21 mouse cellular contexts compared by ENCODE assay signal in genomic region chr10:8872788-8873187, GRCm38 (mm10). TPM values are rescaled to one million over a fixed set of nuclear protein-coding genes. Genes with fewer than 3 reads are reported as not detected.
DNase-seq lines count a peak whose midpoint lies in the region; ATAC-seq and TF ChIP-seq lines count a peak whose summit lies in the region.
"Had no signal": no experiment of that assay in that cellular context is flagged by ENCODE, and none has a peak within 500 bp of the region (broad histone marks: within the 10 kb centered on the region; RNA-seq: fewer than 3 reads in every experiment).

No protein-coding gene starts in this region.

- no peak overlapping the region for H3K4me2 ChIP-seq in liver, postnatal 0 days (ENCODE audit: low read depth, low read length)
- H3K4me2 ChIP-seq: embryonic facial prominence, embryonic 12.5 days; forebrain, embryonic 13.5 days; forebrain, embryonic 15.5 days had no signal

- H3K27ac ChIP-seq in liver, adult 2 months (replicated peaks; ENCODE audit: insufficient read depth, low read depth, low read length): peak overlapping the region; percentile 27; the same call in 1 of the 2 replicates
- no peak overlapping the region for H3K27ac ChIP-seq in liver, postnatal 0 days (ENCODE audit: low read depth)
- peak overlapping the region; percentile 64 for H3K27ac ChIP-seq in bone marrow macrophage, adult 2 months (ENCODE audit: insufficient read depth, low read depth, low read length)
- H3K27ac ChIP-seq: embryonic facial prominence, embryonic 10.5 days; embryonic facial prominence, embryonic 12.5 days; forebrain, embryonic 13.5 days; forebrain, embryonic 15.5 days had no signal

- H3K4me3 ChIP-seq in liver, adult 2 months (ENCODE audit: insufficient read depth, low read depth, low read length): no peak overlapping the region
- H3K4me3 ChIP-seq in liver, postnatal 0 days (ENCODE audit: low read depth, low read length): no peak overlapping the region
- no peak overlapping the region for H3K4me3 ChIP-seq in bone marrow macrophage, adult 2 months (ENCODE audit: insufficient read depth, low read length)
- H3K4me3 ChIP-seq: embryonic facial prominence, embryonic 10.5 days; embryonic facial prominence, embryonic 12.5 days; forebrain, embryonic 13.5 days; forebrain, embryonic 15.5 days had no signal

- peaks cover 26% of the 10 kb centered on the region for H3K4me1 ChIP-seq in liver, adult 2 months (ENCODE audit: control insufficient read depth, insufficient read depth, low read length)
- peaks cover 12% of the 10 kb centered on the region for H3K4me1 ChIP-seq in liver, postnatal 0 days (ENCODE audit: insufficient read depth)
- H3K4me1 ChIP-seq in bone marrow macrophage, adult 2 months (ENCODE audit: control insufficient read depth, insufficient read depth, low read length): peaks cover 75% of the 10 kb centered on the region
- H3K4me1 ChIP-seq: embryonic facial prominence, embryonic 10.5 days; embryonic facial prominence, embryonic 12.5 days; forebrain, embryonic 13.5 days; forebrain, embryonic 15.5 days had no signal

- no peaks in the 10 kb centered on the region for H3K27me3 ChIP-seq in liver, adult 2 months (ENCODE audit: control insufficient read depth, insufficient read depth, low read length)
- no peaks in the 10 kb centered on the region for H3K27me3 ChIP-seq in liver, postnatal 0 days (ENCODE audit: insufficient read depth, low read length)
- H3K27me3 ChIP-seq: CH12.LX; embryonic facial prominence, embryonic 12.5 days; forebrain, embryonic 13.5 days; forebrain, embryonic 15.5 days had no signal

- TF ChIP-seq CTCF in liver, adult 2 months (IDR thresholded peaks at IDR 0.05; ENCODE audit: low read depth, low read length): no peak
- no peak for TF ChIP-seq CTCF in liver, postnatal 0 days (IDR thresholded peaks at IDR 0.05; ENCODE audit: low read depth)
- TF ChIP-seq CTCF in bone marrow macrophage, adult 2 months (IDR thresholded peaks at IDR 0.05; ENCODE audit: low read depth, low read length): no peak

- no peak overlapping the region for H3K9ac ChIP-seq in liver, adult 2 months (ENCODE audit: low read depth, low read length)
- H3K9ac ChIP-seq in liver, postnatal 0 days (replicated peaks): no peak overlapping the region
- H3K9ac ChIP-seq: embryonic facial prominence, embryonic 12.5 days; forebrain, embryonic 13.5 days; forebrain, embryonic 15.5 days; forebrain, postnatal 0 days had no signal

- WGBS in liver, adult 2 months: 95% methylated on average over 3 of the region's 3 CpGs
- 84% methylated on average over 3 of the region's 3 CpGs for WGBS in liver, postnatal 0 days (ENCODE audit: insufficient replicate concordance)

- peaks cover 3% of the 10 kb centered on the region; the same call in 1 of the 2 replicates for H3K36me3 ChIP-seq in liver, adult 2 months (ENCODE audit: control insufficient read depth, insufficient read depth, low read length)
- H3K36me3 ChIP-seq in liver, postnatal 0 days (replicated peaks; ENCODE audit: insufficient read depth, low read length): no peaks in the 10 kb centered on the region
- H3K36me3 ChIP-seq: embryonic facial prominence, embryonic 12.5 days; forebrain, embryonic 15.5 days; G1E had no signal

- no peak for DNase-seq in liver, adult 2 months (ENCODE audit: extremely low read depth, low read depth, low spot score)
- no peak for DNase-seq in liver, postnatal 0 days
- no peak for DNase-seq in lung, postnatal 25 days (ENCODE audit: low spot score)
- no peak for DNase-seq in ovary, postnatal 36 days (ENCODE audit: low spot score)
- DNase-seq: adrenal gland, postnatal 10 days; adrenal gland, postnatal 25 days; B cell, adult 2 months; cerebellum, adult 11-12 months; cerebellum, adult 2 months; cerebellum, adult 9-10 months; cerebellum, postnatal 10 days; cerebellum, postnatal 25 days; forebrain, postnatal 0 days had no signal

- ATAC-seq in liver, postnatal 0 days: no peak
- ATAC-seq: CD4-positive, CD25-positive, alpha-beta regulatory T cell, adult 4 months; forebrain, embryonic 13.5 days; forebrain, embryonic 15.5 days had no signal

- H3K9me3 ChIP-seq in liver, postnatal 0 days (ENCODE audit: low read length): no peaks in the 10 kb centered on the region
- H3K9me3 ChIP-seq: embryonic facial prominence, embryonic 10.5 days; embryonic facial prominence, embryonic 12.5 days; forebrain, embryonic 13.5 days; forebrain, embryonic 15.5 days had no signal

- H3K79me2 ChIP-seq in liver, adult 2 months (ENCODE audit: control insufficient read depth, insufficient read depth, low read length): peaks cover 55% of the 10 kb centered on the region; the same call in 1 of the 2 replicates

- no peak for TF ChIP-seq EP300 in liver, postnatal 0 days (IDR thresholded peaks at IDR 0.05; ENCODE audit: low read depth)

- TF ChIP-seq POLR2A in liver, adult 2 months (IDR thresholded peaks at IDR 0.05; ENCODE audit: extremely low read depth, insufficient read depth, low read length): no peak
- TF ChIP-seq POLR2A in bone marrow macrophage, adult 2 months (IDR thresholded peaks at IDR 0.05; ENCODE audit: borderline replicate concordance, low read depth, low read length): no peak

RNA-seq across cellular contexts. Expression of gene Sash1, which starts 13.1 kb away (rescaled TPM):
- 21.1 and 27.3 TPM in 2 replicates for total RNA-seq in liver, adult 2 months (2014; rRNA removed)
- polyA plus RNA-seq in liver, adult 2 months (2012; rRNA removed): 6.9 and 9.6 TPM in 2 replicates
- polyA plus RNA-seq in liver, postnatal 0 days (2015; fragmentation: Nextera tagmentation; extraction: Ambion mirVana): 1.9 and 2.2 TPM in 2 replicates
- 80.4 and 96.7 TPM in 2 replicates for polyA plus RNA-seq in bone marrow macrophage, adult 2 months (2012; ENCODE audit: insufficient read depth, insufficient read length, missing spikeins)
- polyA plus RNA-seq: CD4-positive, CD25-positive, alpha-beta regulatory T cell, adult 4 months; G1E had no signal
